Mouse (Mus musculus) neural tube, embryonic 11.5 days (tissue): ENCODE results near the gene Gm49396. TPM values are rescaled to one million over a fixed set of nuclear protein-coding genes. Genes with fewer than 3 reads are reported as not detected.

Source experiments
- ATAC-seq: fragments of 200-750 bp; cut with Nextera tagmentation; 2 replicates; pipeline ENCODE4 v1.8.0; 2017; ENCODE audit warnings: moderate number of reproducible peaks, mild to moderate bottlenecking, moderate TSS enrichment, moderate library complexity; ENCODE audit not compliant: insufficient read depth, low FRiP score, low TSS enrichment
- DNase-seq: peaks from one replicate; pipeline ENCODE4 v3.0.0-alpha.2; 2015; ENCODE audit warnings: low spot score
- H3K27ac ChIP-seq: fragments of 300-500 bp; sonication (generic); 2 replicates; pipeline ENCODE4 v1.5.1; 2014; ENCODE audit warnings: low read depth, mild to moderate bottlenecking, low read length
- H3K27me3 ChIP-seq: fragments of 300-500 bp; sonication (generic); 2 replicates; pipeline ENCODE4 v1.6.1; 2014; ENCODE audit warnings: mild to moderate bottlenecking, low read length, mixed read lengths; ENCODE audit not compliant: control insufficient read depth, insufficient read depth
- H3K36me3 ChIP-seq: fragments of 300-500 bp; sonication (generic); 2 replicates; pipeline ENCODE4 v1.6.1; 2014; ENCODE audit warnings: mild to moderate bottlenecking, low read length, moderate library complexity, mixed read lengths; ENCODE audit not compliant: control insufficient read depth, insufficient read depth
- H3K4me1 ChIP-seq: fragments of 300-500 bp; sonication (generic); 2 replicates; pipeline ENCODE4 v1.6.1; 2014; ENCODE audit warnings: low read length, mixed read lengths; ENCODE audit not compliant: control insufficient read depth, insufficient read depth
- H3K4me2 ChIP-seq: fragments of 300-500 bp; sonication (generic); 2 replicates; pipeline ENCODE4 v1.6.1; 2014; ENCODE audit warnings: low read depth, mild to moderate bottlenecking, moderate library complexity
- H3K4me3 ChIP-seq: fragments of 300-500 bp; sonication (generic); 2 replicates; pipeline ENCODE4 v1.5.1; 2014; ENCODE audit warnings: low read depth, low read length
- H3K9ac ChIP-seq: fragments of 300-500 bp; sonication (generic); 2 replicates; pipeline ENCODE4 v1.6.1; 2014; ENCODE audit warnings: mild to moderate bottlenecking, low read length
- H3K9me3 ChIP-seq: fragments of 300-500 bp; sonication (generic); 2 replicates; pipeline ENCODE4 v1.6.1; 2016; ENCODE audit warnings: low read length; ENCODE audit not compliant: control insufficient read depth
- WGBS: fragments of 180-500 bp; shearing (Covaris S2); extraction: QIAGEN DNeasy Blood & Tissue Kit; methylation state at CpG from one replicate; pipeline ENCODE4 v1.1.7; 2014; 5-methylcytosine and 5-hydroxymethylcytosine counted together
- polyA plus RNA-seq: library from polyadenylated mRNA; unstranded; fragments of >200 nt; fragmentation: Nextera tagmentation; extraction: Ambion mirVana; gene quantifications from 2 replicates; pipeline ENCODE4 v1.2.1, GENCODE M21; 2014

The Gm49396 gene
- polyA plus RNA-seq, 1 experiment from 2014 or later: 7.6 TPM

- ATAC-seq (no peak), DNase-seq (no peak)
- WGBS: 20% methylated on average over 16 of the region's 17 CpGs
- Histone ChIP-seq H3K36me3 (peaks cover 38% of the 10 kb centered on the region), H3K4me2 (0 out of 2 replicates have a peak overlapping the region, but pooled peaks have one; percentile 3), H3K9ac (peak overlapping the region; percentile 18; the same call in 1 of the 2 replicates), H3K9me3 (no peaks in the 10 kb centered on the region), H3K27me3 (no peaks in the 10 kb centered on the region), H3K4me1 (0 out of 2 replicates have a peak, but pooled peaks cover 5% of the 10 kb centered on the region), H3K27ac (no peak overlapping the region), H3K4me3 (no peak overlapping the region)
Observed at GRCm38 (mm10) chr7:30526399-30526798, 36.7 kb upstream of the Gm49396 start.

- peaks cover 39% of the 10 kb centered on the region for H3K36me3 ChIP-seq
- H3K9me3 ChIP-seq: no peaks in the 10 kb centered on the region
- 76% methylated on average over 14 of the region's 14 CpGs for WGBS
- no peak overlapping the region for H3K4me3 ChIP-seq
- H3K27ac ChIP-seq: no peak overlapping the region
- no peak for DNase-seq
- no peak overlapping the region for H3K4me2 ChIP-seq
- H3K27me3 ChIP-seq: no peaks in the 10 kb centered on the region
- no peak for ATAC-seq
- H3K9ac ChIP-seq: no peak overlapping the region
- H3K4me1 ChIP-seq: 0 out of 2 replicates have a peak, but pooled peaks cover 5% of the 10 kb centered on the region
Observed at GRCm38 (mm10) chr7:30526981-30527380, 36.2 kb upstream of the Gm49396 start.

- Histone ChIP-seq H3K27me3 (no peaks in the 10 kb centered on the region), H3K36me3 (peaks cover 26% of the 10 kb centered on the region), H3K4me2 (no peak overlapping the region), H3K27ac (no peak overlapping the region), H3K9ac (no peak overlapping the region), H3K4me1 (peaks cover 20% of the 10 kb centered on the region), H3K4me3 (no peak overlapping the region), H3K9me3 (no peaks in the 10 kb centered on the region)
- WGBS: 88% methylated on average over 9 of the region's 9 CpGs
- ATAC-seq (no peak), DNase-seq (no peak)
Observed at GRCm38 (mm10) chr7:30531291-30531815, 31.8 kb upstream of the Gm49396 start.

- WGBS: 22% methylated on average over 8 of the region's 8 CpGs
- DNase-seq (peak; percentile 50), ATAC-seq (no peak)
- peak overlapping the region; percentile 86 for H3K9ac ChIP-seq
- H3K4me3 ChIP-seq: peak overlapping the region; percentile 78
- H3K4me1 ChIP-seq: peaks cover 18% of the 10 kb centered on the region
- no peaks in the 10 kb centered on the region for H3K27me3 ChIP-seq
- 0 out of 2 replicates have a peak overlapping the region, but pooled peaks have one; percentile 10 for H3K27ac ChIP-seq
- H3K36me3 ChIP-seq: peaks cover 25% of the 10 kb centered on the region
- peak overlapping the region; percentile 89 for H3K4me2 ChIP-seq
- no peaks in the 10 kb centered on the region for H3K9me3 ChIP-seq
Observed at GRCm38 (mm10) chr7:30532931-30533330, 30.2 kb upstream of the Gm49396 start.

- Histone ChIP-seq H3K27me3 (no peaks in the 10 kb centered on the region), H3K9me3 (no peaks in the 10 kb centered on the region), H3K4me1 (peaks cover 18% of the 10 kb centered on the region), H3K27ac (peak overlapping the region; percentile 79), H3K9ac (peak overlapping the region; percentile 86), H3K36me3 (peaks cover 16% of the 10 kb centered on the region), H3K4me2 (peak overlapping the region; percentile 89), H3K4me3 (peak overlapping the region; percentile 78)
- peak; percentile 44 for DNase-seq
- ATAC-seq: peak; percentile 32
- WGBS: 7% methylated on average over 26 of the region's 26 CpGs
Observed at GRCm38 (mm10) chr7:30533941-30534632, 29.1 kb upstream of the Gm49396 start.

GRCm38 (mm10) chr7:30534633-30535577 lies 28.2 kb upstream of the Gm49396 start, which contains the start of gene Arhgap33:
Gene Arhgap33 (minus strand): TSS chr7:30535060.
- peak within 1 kb of the TSS; percentile 78 for H3K4me3 ChIP-seq
- peak within 1 kb of the TSS; percentile 86 for H3K9ac ChIP-seq
- WGBS: under 1% methylated on average over 58 of the region's 84 CpGs
- H3K4me2 ChIP-seq: peak within 1 kb of the TSS; percentile 89
- ATAC-seq (peak; percentile 89), DNase-seq (peak; percentile 99)
- H3K9me3 ChIP-seq: no peaks in the 10 kb centered on the region
- H3K36me3 ChIP-seq: peaks cover 12% of the 10 kb centered on the region
- peaks cover 18% of the 10 kb centered on the region for H3K4me1 ChIP-seq
- H3K27ac ChIP-seq: peak within 1 kb of the TSS; percentile 79
- H3K27me3 ChIP-seq: no peaks in the 10 kb centered on the region

- Histone ChIP-seq H3K27ac (no peak overlapping the region), H3K36me3 (peaks cover 2% of the 10 kb centered on the region), H3K27me3 (no peaks in the 10 kb centered on the region), H3K9ac (no peak overlapping the region), H3K4me2 (no peak overlapping the region), H3K4me1 (no peaks in the 10 kb centered on the region), H3K4me3 (no peak overlapping the region), H3K9me3 (no peaks in the 10 kb centered on the region)
- DNase-seq (no peak), ATAC-seq (no peak)
- WGBS: 94% methylated on average over 7 of the region's 7 CpGs
Observed at GRCm38 (mm10) chr7:30540572-30540971, 22.6 kb upstream of the Gm49396 start.

GRCm38 (mm10) chr7:30544327-30544726 lies 18.8 kb upstream of the Gm49396 start:
- H3K4me1 ChIP-seq: no peaks in the 10 kb centered on the region
- 100% methylated on average over 2 of the region's 2 CpGs for WGBS

More at GRCm38 (mm10) chr7:30544327-30544726, 18.8 kb upstream of the Gm49396 start:
- DNase-seq: no peak
- Histone ChIP-seq H3K4me3 (no peak overlapping the region), H3K4me2 (no peak overlapping the region), H3K36me3 (peaks cover 4% of the 10 kb centered on the region), H3K27ac (no peak overlapping the region), H3K9ac (no peak overlapping the region), H3K9me3 (no peaks in the 10 kb centered on the region), H3K27me3 (no peaks in the 10 kb centered on the region)
- ATAC-seq: no peak
